8 mouse cellular contexts compared by ENCODE assay signal in genomic region chr1:34678734-34679068, GRCm38 (mm10).
DNase-seq lines count a peak whose midpoint lies in the region; ATAC-seq and TF ChIP-seq lines count a peak whose summit lies in the region.

No protein-coding gene starts in this region.

- TF ChIP-seq POLR2A in embryonic fibroblast, embryonic 13.5 days (IDR thresholded peaks at IDR 0.05; ENCODE audit: low read depth, low read length) = no peak

- no peaks in the 10 kb centered on the region for H3K9me3 ChIP-seq in lung, embryonic 14.5 days (ENCODE audit: low read depth, low read length)
- no peaks in the 10 kb centered on the region for H3K9me3 ChIP-seq in neural tube, embryonic 12.5 days

- no peaks in the 10 kb centered on the region for H3K36me3 ChIP-seq in lung, embryonic 14.5 days (ENCODE audit: insufficient read depth)
- no peaks in the 10 kb centered on the region for H3K36me3 ChIP-seq in neural tube, embryonic 12.5 days

- WGBS in lung, embryonic 14.5 days = 2% methylated on average over 9 of the region's 9 CpGs
- WGBS in neural tube, embryonic 12.5 days = 1% methylated on average over 9 of the region's 9 CpGs

- H3K9ac ChIP-seq in lung, embryonic 14.5 days = no peak overlapping the region; the same call in 1 of the 2 replicates
- peak overlapping the region; percentile 66 for H3K9ac ChIP-seq in neural tube, embryonic 12.5 days

- peak overlapping the region; percentile 85 for H3K4me2 ChIP-seq in lung, embryonic 14.5 days
- peak overlapping the region; percentile 92 for H3K4me2 ChIP-seq in neural tube, embryonic 12.5 days (replicated peaks)

- DNase-seq in lung, embryonic 14.5 days = no peak
- DNase-seq in lung, postnatal 10 days = no peak
- DNase-seq in kidney, postnatal 10 days = peak; percentile 17
- DNase-seq in adrenal gland, postnatal 36 days = no peak
- no peak for DNase-seq in cerebellum, adult 9-10 months
- no peak for DNase-seq in T-cell, adult 2 months (ENCODE audit: low spot score)

- no peak overlapping the region for H3K27ac ChIP-seq in lung, embryonic 14.5 days (ENCODE audit: low read depth)
- H3K27ac ChIP-seq in embryonic fibroblast, embryonic 13.5 days (ENCODE audit: insufficient read depth, low read length) = no peak overlapping the region
- H3K27ac ChIP-seq in neural tube, embryonic 12.5 days = no peak overlapping the region

- H3K4me3 ChIP-seq in lung, embryonic 14.5 days (ENCODE audit: low read depth, low read length) = peak overlapping the region; percentile 43
- peak overlapping the region; percentile 42 for H3K4me3 ChIP-seq in embryonic fibroblast, embryonic 13.5 days (ENCODE audit: insufficient read depth, low read length)
- peak overlapping the region; percentile 54 for H3K4me3 ChIP-seq in neural tube, embryonic 12.5 days

- H3K27me3 ChIP-seq in lung, embryonic 14.5 days (ENCODE audit: insufficient read depth, low read length) = peaks cover 34% of the 10 kb centered on the region
- peaks cover 39% of the 10 kb centered on the region for H3K27me3 ChIP-seq in neural tube, embryonic 12.5 days (replicated peaks)

- no peaks in the 10 kb centered on the region for H3K4me1 ChIP-seq in lung, embryonic 14.5 days (ENCODE audit: insufficient read depth)
- no peaks in the 10 kb centered on the region for H3K4me1 ChIP-seq in embryonic fibroblast, embryonic 13.5 days (ENCODE audit: control insufficient read depth, insufficient read depth, low read length)
- peaks cover 20% of the 10 kb centered on the region for H3K4me1 ChIP-seq in neural tube, embryonic 12.5 days

- no peak for ATAC-seq in lung, embryonic 14.5 days (ENCODE audit: insufficient read depth)
- ATAC-seq in neural tube, embryonic 12.5 days (ENCODE audit: low FRiP score, low read depth) = peak; percentile 26; the same call in 1 of the 2 replicates

- no peak for TF ChIP-seq CTCF in lung, embryonic 14.5 days (IDR thresholded peaks at IDR 0.05; ENCODE audit: low read depth)
- no peak for TF ChIP-seq CTCF in embryonic fibroblast, embryonic 13.5 days (IDR thresholded peaks at IDR 0.05; ENCODE audit: borderline replicate concordance, insufficient read depth, low read length)
